Mouse (Mus musculus) liver, embryonic 14.5 days (tissue): ENCODE measurements around the gene Icam5.
"Not testable (repeated sequence)": the region's sequence is repeated elsewhere in the genome, so short reads cannot be mapped to it uniquely, and the experiment has no call there.

ENCODE experiments used
- CTCF ChIP-seq: IDR thresholded peaks from 2 replicates; pipeline ENCODE4 v1.5.1; 2016; ENCODE audit warnings: antibody characterized with exemption, low read depth, control low read depth
- EP300 ChIP-seq: IDR thresholded peaks from 2 replicates; pipeline ENCODE4 v1.6.1; 2016; ENCODE audit warnings: antibody characterized with exemption, low read depth

GRCm38 (mm10) chr9:21010939-21011541 lies 20.8 kb upstream of the Icam5 start:
- not testable (repeated sequence) for TF ChIP-seq CTCF, EP300
